Mouse (Mus musculus): ENCODE results near the gene Gba2. TPM values are rescaled to one million over a fixed set of nuclear protein-coding genes. Genes with fewer than 3 reads are reported as not detected.

Gene Gba2
- polyA plus RNA-seq, 1 experiment from 2014 or later, result 21.1 TPM

- peaks cover 3% of the 10 kb centered on the region; the same call in 1 of the 2 replicates for H3K36me3 ChIP-seq (replicated peaks; ENCODE audit: control insufficient read depth, insufficient read depth, low read depth, low read length)
- DNase-seq (ENCODE audit: low spot score) (no peak), ATAC-seq (replicated peaks; ENCODE audit: insufficient number of reproducible peaks, low FRiP score, low TSS enrichment, low read depth) (no peak)
- H3K4me3 ChIP-seq (ENCODE audit: low read depth, low read length), result no peak overlapping the region
- H3K9ac ChIP-seq (replicated peaks; ENCODE audit: low read length), result no peak overlapping the region
- no peaks in the 10 kb centered on the region for H3K9me3 ChIP-seq (replicated peaks; ENCODE audit: control insufficient read depth, low read length)
- WGBS, result 35% methylated on average over 10 of the region's 10 CpGs
- H3K4me2 ChIP-seq (ENCODE audit: low read depth, low read length), result no peak overlapping the region
- H3K4me1 ChIP-seq (ENCODE audit: control insufficient read depth, insufficient read depth, low read length), result no peaks in the 10 kb centered on the region
- H3K27me3 ChIP-seq (ENCODE audit: control insufficient read depth, insufficient read depth, low read length), result no peaks in the 10 kb centered on the region
- no peak overlapping the region for H3K27ac ChIP-seq (replicated peaks; ENCODE audit: low read depth, low read length)
Observed at GRCm38 (mm10) chr4:43585682-43586081, 7.0 kb upstream of the Gba2 start.

DNA sequence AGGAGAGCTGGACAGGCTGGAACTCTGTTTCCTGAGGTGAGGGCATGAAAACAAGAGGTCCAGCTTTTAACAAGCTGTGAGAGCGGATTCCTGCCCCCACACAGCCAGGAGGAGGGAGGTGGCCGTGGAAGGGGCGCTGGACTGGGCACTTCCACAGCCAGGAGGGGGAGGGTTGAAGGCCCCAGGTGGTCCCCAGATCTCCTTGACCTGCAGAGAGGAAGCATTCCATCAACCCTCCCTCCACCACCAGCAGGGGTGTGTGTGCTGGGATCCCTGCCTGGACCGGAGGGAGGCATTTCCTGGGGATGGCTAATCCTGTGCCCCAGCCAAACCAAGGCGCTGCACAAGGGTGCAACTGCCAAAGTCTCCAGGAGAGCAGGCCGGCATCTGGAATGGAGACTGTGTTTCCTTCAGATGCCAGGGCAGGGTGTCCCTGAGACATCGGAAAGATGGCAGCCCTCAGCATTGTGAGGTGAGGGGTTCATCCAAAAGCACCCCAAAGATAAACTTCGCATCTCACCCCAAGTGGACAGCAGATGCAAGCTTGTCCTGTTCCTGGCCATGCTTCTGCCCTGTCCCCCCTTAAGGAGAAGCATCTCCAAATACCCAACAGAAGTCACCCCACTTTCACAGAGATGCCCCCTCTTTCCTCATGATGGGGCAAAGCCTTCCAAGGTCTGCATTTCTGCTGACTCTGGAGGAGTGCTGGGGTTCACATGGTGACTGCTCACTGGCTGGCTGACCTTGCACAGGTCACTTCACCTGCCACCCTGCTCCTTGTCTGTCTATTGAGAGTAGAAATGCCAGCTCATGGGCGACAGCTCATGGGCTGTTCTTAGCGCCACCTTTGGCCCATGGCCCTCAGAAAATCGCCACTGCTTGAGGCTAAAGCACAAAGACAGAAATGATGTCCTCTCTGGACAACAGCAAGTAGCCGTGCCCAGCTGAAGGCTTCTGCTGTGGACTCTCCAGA is 6.1 kb upstream of the Gba2 start, which contains the start of gene Msmp:
Msmp (minus strand) TSS at position 51 of the 973 bp plus-strand sequence.
- Histone ChIP-seq H3K9ac (replicated peaks; ENCODE audit: low read length) (no peak within 1 kb of the TSS), H3K36me3 (replicated peaks; ENCODE audit: control insufficient read depth, insufficient read depth, low read depth, low read length) (peaks cover 3% of the 10 kb centered on the region; the same call in 1 of the 2 replicates), H3K27ac (replicated peaks; ENCODE audit: low read depth, low read length) (no peak within 1 kb of the TSS), H3K9me3 (replicated peaks; ENCODE audit: control insufficient read depth, low read length) (no peaks in the 10 kb centered on the region), H3K4me2 (ENCODE audit: low read depth, low read length) (no peak within 1 kb of the TSS), H3K4me3 (ENCODE audit: low read depth, low read length) (no peak within 1 kb of the TSS), H3K4me1 (ENCODE audit: control insufficient read depth, insufficient read depth, low read length) (no peaks in the 10 kb centered on the region), H3K27me3 (ENCODE audit: control insufficient read depth, insufficient read depth, low read length) (no peaks in the 10 kb centered on the region)
- ATAC-seq (replicated peaks; ENCODE audit: insufficient number of reproducible peaks, low FRiP score, low TSS enrichment, low read depth), result no peak
- DNase-seq (ENCODE audit: low spot score), result no peak
- 60% methylated on average over 12 of the region's 12 CpGs for WGBS

DNA sequence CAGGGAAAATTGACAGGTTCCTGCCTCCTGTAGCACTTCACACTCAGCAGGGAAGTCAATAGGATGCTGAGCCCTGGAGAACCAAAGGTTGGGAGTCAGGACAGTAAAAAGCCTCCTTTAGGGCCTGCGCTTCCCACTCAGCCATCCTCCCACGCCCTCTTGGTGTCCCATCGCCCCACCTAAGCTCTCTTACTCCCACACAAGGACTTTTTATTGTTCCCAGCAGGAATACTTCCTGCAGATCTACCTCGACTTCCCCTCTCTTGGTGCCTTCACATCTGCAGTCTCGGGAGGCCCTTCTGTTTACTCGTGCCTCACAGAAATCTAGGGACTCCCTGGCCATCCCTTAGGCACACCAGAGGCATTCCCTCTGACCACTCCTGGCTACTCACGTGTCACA is 4.7 kb upstream of the Gba2 start:
- no peak overlapping the region for H3K9ac ChIP-seq (replicated peaks; ENCODE audit: low read length)
- H3K27ac ChIP-seq (replicated peaks; ENCODE audit: low read depth, low read length), result no peak overlapping the region
- ATAC-seq (replicated peaks; ENCODE audit: insufficient number of reproducible peaks, low FRiP score, low TSS enrichment, low read depth), result no peak
- 81% methylated on average over 7 of the region's 7 CpGs for WGBS
- no peak overlapping the region for H3K4me3 ChIP-seq (ENCODE audit: low read depth, low read length)
- no peaks in the 10 kb centered on the region for H3K9me3 ChIP-seq (replicated peaks; ENCODE audit: control insufficient read depth, low read length)
- DNase-seq (ENCODE audit: low spot score), result no peak
- H3K27me3 ChIP-seq (ENCODE audit: control insufficient read depth, insufficient read depth, low read length), result no peaks in the 10 kb centered on the region
- H3K36me3 ChIP-seq (replicated peaks; ENCODE audit: control insufficient read depth, insufficient read depth, low read depth, low read length), result peaks cover 3% of the 10 kb centered on the region; the same call in 1 of the 2 replicates
- H3K4me1 ChIP-seq (ENCODE audit: control insufficient read depth, insufficient read depth, low read length), result no peaks in the 10 kb centered on the region
- H3K4me2 ChIP-seq (ENCODE audit: low read depth, low read length), result no peak overlapping the region

GRCm38 (mm10) chr4:43582241-43582640 is 3.6 kb upstream of the Gba2 start:
- no peak overlapping the region for H3K27ac ChIP-seq (replicated peaks; ENCODE audit: low read depth, low read length)
- ATAC-seq (replicated peaks; ENCODE audit: insufficient number of reproducible peaks, low FRiP score, low TSS enrichment, low read depth), result no peak
- no peak for DNase-seq (ENCODE audit: low spot score)
- no peaks in the 10 kb centered on the region for H3K9me3 ChIP-seq (replicated peaks; ENCODE audit: control insufficient read depth, low read length)
- H3K36me3 ChIP-seq (replicated peaks; ENCODE audit: control insufficient read depth, insufficient read depth, low read depth, low read length), result peaks cover 3% of the 10 kb centered on the region; the same call in 1 of the 2 replicates
- peaks cover 1% of the 10 kb centered on the region; the same call in 1 of the 2 replicates for H3K4me1 ChIP-seq (ENCODE audit: control insufficient read depth, insufficient read depth, low read length)
- WGBS, result 88% methylated on average over 5 of the region's 5 CpGs
- H3K4me3 ChIP-seq (ENCODE audit: low read depth, low read length), result no peak overlapping the region
- no peak overlapping the region for H3K4me2 ChIP-seq (ENCODE audit: low read depth, low read length)
- no peaks in the 10 kb centered on the region for H3K27me3 ChIP-seq (ENCODE audit: control insufficient read depth, insufficient read depth, low read length)
- H3K9ac ChIP-seq (replicated peaks; ENCODE audit: low read length), result no peak overlapping the region

DNA sequence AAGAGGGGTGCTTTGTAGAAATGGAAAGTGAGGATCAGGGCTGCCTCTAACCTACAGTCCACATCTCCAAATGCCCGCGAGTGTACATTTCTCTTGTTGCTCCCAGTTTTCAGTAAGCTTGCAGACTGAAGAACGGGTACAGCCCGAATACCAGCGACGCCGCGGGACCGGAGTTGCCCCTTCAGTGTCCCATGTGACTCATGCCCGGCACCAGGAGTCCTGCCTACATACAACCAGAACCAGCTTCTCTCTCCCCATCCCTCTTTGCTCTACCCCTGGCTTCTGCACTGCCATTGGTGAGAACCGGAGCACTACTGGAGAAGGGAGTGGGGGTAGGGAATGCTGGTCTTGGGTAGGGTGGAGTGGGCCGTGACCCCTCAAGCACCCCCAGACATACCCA is 2.7 kb upstream of the Gba2 start:
- DNase-seq (ENCODE audit: low spot score) (no peak), ATAC-seq (replicated peaks; ENCODE audit: insufficient number of reproducible peaks, low FRiP score, low TSS enrichment, low read depth) (no peak)
- H3K9ac ChIP-seq (replicated peaks; ENCODE audit: low read length), result no peak overlapping the region
- 92% methylated on average over 12 of the region's 12 CpGs for WGBS
- peaks cover 6% of the 10 kb centered on the region; the same call in 1 of the 2 replicates for H3K4me1 ChIP-seq (ENCODE audit: control insufficient read depth, insufficient read depth, low read length)
- H3K27ac ChIP-seq (replicated peaks; ENCODE audit: low read depth, low read length), result no peak overlapping the region
- H3K27me3 ChIP-seq (ENCODE audit: control insufficient read depth, insufficient read depth, low read length), result no peaks in the 10 kb centered on the region
- no peaks in the 10 kb centered on the region for H3K9me3 ChIP-seq (replicated peaks; ENCODE audit: control insufficient read depth, low read length)
- no peak overlapping the region for H3K4me2 ChIP-seq (ENCODE audit: low read depth, low read length)
- H3K4me3 ChIP-seq (ENCODE audit: low read depth, low read length), result no peak overlapping the region
- peaks cover 3% of the 10 kb centered on the region; the same call in 1 of the 2 replicates for H3K36me3 ChIP-seq (replicated peaks; ENCODE audit: control insufficient read depth, insufficient read depth, low read depth, low read length)

- no peak for DNase-seq (ENCODE audit: low spot score)
- H3K27me3 ChIP-seq (ENCODE audit: control insufficient read depth, insufficient read depth, low read length), result no peaks in the 10 kb centered on the region
- H3K9me3 ChIP-seq (replicated peaks; ENCODE audit: control insufficient read depth, low read length), result no peaks in the 10 kb centered on the region
- no peak overlapping the region for H3K4me2 ChIP-seq (ENCODE audit: low read depth, low read length)
- WGBS, result 90% methylated on average over 5 of the region's 5 CpGs
- peaks cover 6% of the 10 kb centered on the region; the same call in 1 of the 2 replicates for H3K4me1 ChIP-seq (ENCODE audit: control insufficient read depth, insufficient read depth, low read length)
- ATAC-seq (replicated peaks; ENCODE audit: insufficient number of reproducible peaks, low FRiP score, low TSS enrichment, low read depth), result no peak
- H3K9ac ChIP-seq (replicated peaks; ENCODE audit: low read length), result no peak overlapping the region
- peaks cover 3% of the 10 kb centered on the region; the same call in 1 of the 2 replicates for H3K36me3 ChIP-seq (replicated peaks; ENCODE audit: control insufficient read depth, insufficient read depth, low read depth, low read length)
- no peak overlapping the region for H3K27ac ChIP-seq (replicated peaks; ENCODE audit: low read depth, low read length)
- H3K4me3 ChIP-seq (ENCODE audit: low read depth, low read length), result no peak overlapping the region
Observed at GRCm38 (mm10) chr4:43580721-43581120, 2.0 kb upstream of the Gba2 start.

DNA sequence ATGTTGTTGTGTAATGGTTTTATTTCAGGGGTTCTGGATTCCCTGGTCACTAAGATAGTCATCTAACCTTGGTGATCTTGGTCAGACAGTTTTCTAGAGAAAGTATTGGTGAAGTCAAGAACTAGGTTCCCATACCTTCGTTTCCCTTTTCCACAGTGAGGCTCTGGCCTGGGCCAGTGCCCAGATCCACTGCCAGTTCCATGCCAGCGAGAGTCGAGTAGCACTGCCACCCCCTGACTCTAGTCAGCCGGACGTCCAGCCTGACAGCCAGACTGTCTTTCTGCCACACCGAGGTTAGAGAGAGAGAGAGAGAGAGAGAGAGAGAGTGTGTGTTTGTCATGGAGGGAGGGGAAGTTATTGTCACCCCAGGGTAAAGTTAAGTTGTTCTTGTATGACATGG is 1.1 kb upstream of the Gba2 start:
- Histone ChIP-seq H3K36me3 (replicated peaks; ENCODE audit: control insufficient read depth, insufficient read depth, low read depth, low read length) (peaks cover 3% of the 10 kb centered on the region; the same call in 1 of the 2 replicates), H3K4me2 (ENCODE audit: low read depth, low read length) (peak overlapping the region; percentile 87), H3K27ac (replicated peaks; ENCODE audit: low read depth, low read length) (no peak overlapping the region), H3K9ac (replicated peaks; ENCODE audit: low read length) (no peak overlapping the region; the same call in 1 of the 2 replicates), H3K4me1 (ENCODE audit: control insufficient read depth, insufficient read depth, low read length) (peaks cover 6% of the 10 kb centered on the region; the same call in 1 of the 2 replicates), H3K9me3 (replicated peaks; ENCODE audit: control insufficient read depth, low read length) (no peaks in the 10 kb centered on the region), H3K4me3 (ENCODE audit: low read depth, low read length) (peak overlapping the region; percentile 81), H3K27me3 (ENCODE audit: control insufficient read depth, insufficient read depth, low read length) (no peaks in the 10 kb centered on the region)
- DNase-seq (ENCODE audit: low spot score) (no peak), ATAC-seq (replicated peaks; ENCODE audit: insufficient number of reproducible peaks, low FRiP score, low TSS enrichment, low read depth) (no peak)
- 80% methylated on average over 6 of the region's 6 CpGs for WGBS

- 7% methylated on average over 10 of the region's 10 CpGs for WGBS
- Histone ChIP-seq H3K27ac (replicated peaks; ENCODE audit: low read depth, low read length) (no peak overlapping the region; the same call in 1 of the 2 replicates), H3K4me1 (ENCODE audit: control insufficient read depth, insufficient read depth, low read length) (peaks cover 6% of the 10 kb centered on the region; the same call in 1 of the 2 replicates), H3K27me3 (ENCODE audit: control insufficient read depth, insufficient read depth, low read length) (no peaks in the 10 kb centered on the region), H3K9ac (replicated peaks; ENCODE audit: low read length) (peak overlapping the region; percentile 84), H3K4me2 (ENCODE audit: low read depth, low read length) (peak overlapping the region; percentile 87), H3K36me3 (replicated peaks; ENCODE audit: control insufficient read depth, insufficient read depth, low read depth, low read length) (peaks cover 3% of the 10 kb centered on the region; the same call in 1 of the 2 replicates), H3K4me3 (ENCODE audit: low read depth, low read length) (peak overlapping the region; percentile 81), H3K9me3 (replicated peaks; ENCODE audit: control insufficient read depth, low read length) (no peaks in the 10 kb centered on the region)
- DNase-seq (ENCODE audit: low spot score), result no peak
- no peak for ATAC-seq (replicated peaks; ENCODE audit: insufficient number of reproducible peaks, low FRiP score, low TSS enrichment, low read depth)
Observed at GRCm38 (mm10) chr4:43579256-43579655, 583 bp upstream of the Gba2 start.

Data from embryonic facial prominence, embryonic 11.5 days (tissue).